Mouse (Mus musculus) liver, adult 2 months (tissue): Measurements from ENCODE around the gene Gpc1.

Source experiments
- CTCF ChIP-seq: fragments of 200-500 bp; IDR thresholded peaks from 2 replicates; pipeline ENCODE4 v1.5.1; 2011; ENCODE audit warnings: low read depth, low read length, control low read depth
- POLR2A ChIP-seq: fragments of 200-500 bp; IDR thresholded peaks from 2 replicates; pipeline ENCODE4 v1.6.1; 2011; ENCODE audit warnings: low read length, control low read depth; ENCODE audit not compliant: insufficient read depth; ENCODE audit errors: extremely low read depth

DNA sequence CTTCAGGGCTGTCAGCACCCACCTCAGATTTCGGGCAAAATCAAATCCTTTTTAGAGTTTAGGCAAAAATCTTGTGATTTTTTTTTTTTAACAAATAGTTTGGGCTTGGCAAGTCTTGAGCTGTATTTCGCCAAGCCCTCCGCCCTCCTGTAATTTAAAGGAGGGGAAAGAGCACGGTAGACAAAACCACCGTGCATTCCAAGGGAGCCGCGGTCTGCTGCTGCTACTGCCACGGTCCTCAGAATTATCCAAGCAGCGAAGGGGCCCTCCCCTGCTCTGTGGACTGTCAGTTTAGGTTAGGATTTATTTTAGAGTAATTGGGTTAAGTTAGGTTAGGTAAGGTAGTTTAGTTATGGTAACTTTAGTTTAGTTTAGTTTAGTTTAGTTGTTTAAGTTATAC is 16.3 kb upstream of the Gpc1 start:
- no peak for TF ChIP-seq CTCF
- TF ChIP-seq POLR2A = no peak
